Mouse (Mus musculus) cerebellum, adult 2 months (tissue): ENCODE measurements around the gene Txndc9.

Experiments used
- CTCF ChIP-seq: fragments of 200-500 bp; IDR thresholded peaks from 2 replicates; pipeline ENCODE4 v1.5.1; 2011; ENCODE audit warnings: low read depth, mild to moderate bottlenecking, control low read depth, low read length, moderate library complexity, borderline replicate concordance; ENCODE audit not compliant: insufficient read depth
- POLR2A ChIP-seq: fragments of 200-500 bp; IDR thresholded peaks from 2 replicates; pipeline ENCODE4 v1.6.1; 2011; ENCODE audit warnings: low read length, control low read depth, borderline replicate concordance; ENCODE audit not compliant: insufficient read depth

GRCm38 (mm10) chr1:37977303-37977702 is 20.4 kb downstream of the Txndc9 start:
- no peak for TF ChIP-seq POLR2A
- TF ChIP-seq CTCF = no peak
